Mouse (Mus musculus) spleen, adult 18-20 months (tissue): ENCODE results near the gene Fam163a.

Experiments used
- DNase-seq, 2 experiments: peaks; one replicate each; pipeline ENCODE4 v3.0.0; 2022; ENCODE audit warnings: mixed read lengths in 2 of 2

Gene Fam163a

DNA sequence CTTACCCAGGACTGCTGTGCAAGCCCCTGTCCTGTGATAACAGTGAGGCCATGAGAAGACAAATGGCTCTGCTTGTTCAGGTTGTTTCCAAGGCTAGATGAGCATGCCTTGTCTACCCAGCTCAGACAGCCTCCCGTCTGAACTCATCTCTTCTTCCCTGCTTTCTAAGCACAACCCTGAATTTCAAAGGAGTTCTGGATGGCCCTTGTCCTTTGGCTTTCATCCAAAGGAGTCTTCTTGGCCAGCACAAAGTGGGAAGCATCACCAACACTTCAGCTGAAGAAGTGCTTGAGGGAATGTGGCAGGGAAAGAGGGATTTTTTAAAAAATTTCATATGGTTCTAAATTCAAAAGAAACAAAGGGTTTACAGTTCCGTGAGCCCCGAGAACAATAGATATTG, 3.8 kb downstream of the Fam163a start:
- no peak for DNase-seq

DNA sequence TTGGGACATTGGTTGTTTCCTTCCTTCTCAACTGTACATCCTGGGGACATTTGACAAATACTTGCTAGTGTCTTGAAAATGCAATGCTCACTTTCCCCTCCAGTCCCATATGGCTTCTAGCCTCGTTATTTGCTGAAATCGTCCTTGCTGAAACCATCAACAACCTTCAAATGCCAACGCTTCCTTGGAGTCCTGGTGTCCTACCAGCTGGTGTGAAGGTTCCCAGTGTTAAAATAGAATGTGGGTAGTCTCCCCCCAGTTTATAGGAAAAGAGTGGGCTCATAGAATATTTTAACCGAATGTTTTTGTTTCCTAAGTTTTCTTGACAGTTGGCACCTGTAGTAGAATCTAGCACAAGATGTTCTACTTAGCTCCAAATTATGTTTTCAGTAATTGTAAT, 7.2 kb downstream of the Fam163a start:
- no peak for DNase-seq

DNA sequence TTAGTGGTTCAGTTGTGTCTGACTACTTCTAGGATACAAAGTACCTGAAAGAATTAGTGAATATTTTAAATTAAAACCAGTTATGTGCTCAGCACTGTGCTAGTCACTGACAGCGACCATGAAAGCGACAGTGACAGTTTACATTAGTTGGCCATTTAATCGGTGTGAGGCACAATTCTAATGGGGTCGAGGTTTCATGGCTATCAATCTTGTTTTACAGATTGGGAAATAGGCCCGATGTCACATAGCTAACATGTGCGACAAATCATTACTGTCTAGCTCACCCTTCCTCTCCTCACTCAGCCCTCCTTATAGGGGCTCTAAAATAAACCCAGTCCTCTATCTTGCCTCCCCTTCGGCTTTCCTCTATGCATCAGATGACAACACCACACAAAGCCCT, 11.5 kb downstream of the Fam163a start:
- no peak for DNase-seq

DNA sequence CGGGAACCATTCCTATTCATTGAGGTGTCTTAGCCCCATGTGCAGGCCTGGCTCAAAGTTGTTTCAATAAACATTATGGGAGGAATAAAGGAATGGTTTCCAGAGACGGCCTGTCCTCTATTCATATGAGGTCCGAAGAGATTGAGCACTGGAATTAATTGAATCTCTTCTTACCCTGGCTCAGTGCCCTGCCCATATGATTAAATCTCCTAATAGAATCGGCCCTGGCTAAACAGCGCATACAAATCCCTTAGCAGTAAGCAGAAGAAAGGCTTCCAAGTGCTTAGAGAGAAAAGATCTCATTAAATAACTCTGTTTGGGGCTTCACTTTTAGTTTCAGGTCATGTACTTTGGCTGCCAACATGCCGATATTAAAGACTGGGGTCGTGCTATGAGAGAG, 12.0 kb downstream of the Fam163a start:
- DNase-seq = no peak

DNA sequence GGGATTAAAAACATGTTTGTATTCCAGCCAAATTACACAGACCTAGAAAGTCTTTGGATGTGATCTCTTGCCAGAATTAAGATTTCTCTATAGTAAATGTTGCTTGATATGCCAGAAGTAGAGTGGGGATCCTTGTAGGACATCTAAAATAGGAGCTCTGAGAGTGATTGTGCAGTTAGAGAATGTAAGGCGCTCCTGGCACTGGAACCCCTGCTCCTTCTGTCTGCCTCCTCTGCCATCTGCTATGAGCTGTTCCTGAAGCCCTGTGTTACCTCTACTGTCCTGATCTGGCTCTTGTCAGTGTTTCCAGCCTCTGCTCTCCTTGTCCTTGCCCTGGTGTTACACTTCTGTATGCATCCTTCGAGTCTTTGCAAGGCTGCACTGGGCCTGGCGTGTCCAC, 18.2 kb downstream of the Fam163a start:
- DNase-seq = no peak

DNA sequence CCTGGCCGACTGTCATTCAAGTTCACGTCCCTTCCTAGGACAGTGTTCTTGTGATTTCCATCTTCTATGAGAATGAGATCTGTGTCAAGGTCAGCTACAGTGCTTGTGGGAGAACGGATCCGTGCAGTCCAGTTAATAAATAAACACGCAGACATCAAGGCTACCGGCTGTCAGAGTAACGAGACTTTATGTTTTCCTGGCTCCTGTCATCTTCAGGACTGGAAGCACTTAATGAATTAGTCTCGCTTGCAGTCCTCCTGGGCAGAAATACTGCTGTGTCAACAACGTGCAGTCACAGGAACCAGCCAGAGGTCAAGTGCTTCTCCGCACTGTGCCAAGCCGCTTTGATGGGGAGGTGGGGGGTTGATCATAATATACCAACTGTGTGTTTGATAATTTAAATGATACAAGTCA, 20.7 kb downstream of the Fam163a start:
- DNase-seq = no peak

DNA sequence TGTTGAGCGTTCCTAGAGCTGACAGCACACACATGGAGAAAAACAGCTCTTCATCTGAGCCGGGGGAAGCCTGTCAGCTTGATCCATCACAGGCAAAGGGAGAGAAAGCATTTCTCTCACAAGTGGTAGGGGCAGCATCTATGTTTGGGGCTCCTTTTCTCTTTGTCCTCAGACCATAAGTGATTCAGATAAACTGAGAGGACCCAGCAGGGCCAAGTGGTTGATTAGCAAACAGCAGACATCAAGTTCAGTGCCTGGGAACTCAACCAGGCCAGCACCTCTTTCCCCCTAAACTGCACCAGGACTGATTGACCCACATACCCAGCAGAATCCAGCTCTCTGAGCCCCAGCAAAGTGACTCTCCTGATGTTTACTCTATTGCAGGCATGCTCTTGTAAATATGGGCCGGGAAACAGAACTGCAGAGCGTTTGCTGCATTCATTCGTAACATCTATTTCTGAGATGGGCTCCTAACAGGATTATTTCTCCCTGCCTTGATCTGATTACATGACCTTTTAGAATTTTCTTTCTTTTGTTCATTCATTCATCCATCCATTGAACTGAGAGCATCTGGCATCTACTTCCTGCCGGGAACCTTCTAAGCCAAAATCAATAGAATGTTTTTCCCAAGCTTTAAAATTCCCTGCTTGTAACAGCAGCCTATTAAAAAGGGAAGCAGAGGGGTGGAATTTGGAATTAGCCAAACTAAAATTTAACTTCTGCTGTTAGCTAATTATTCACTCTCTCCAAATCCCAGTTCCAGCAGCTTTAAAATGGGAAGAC, 21.5 kb downstream of the Fam163a start:
- no peak for DNase-seq

DNA sequence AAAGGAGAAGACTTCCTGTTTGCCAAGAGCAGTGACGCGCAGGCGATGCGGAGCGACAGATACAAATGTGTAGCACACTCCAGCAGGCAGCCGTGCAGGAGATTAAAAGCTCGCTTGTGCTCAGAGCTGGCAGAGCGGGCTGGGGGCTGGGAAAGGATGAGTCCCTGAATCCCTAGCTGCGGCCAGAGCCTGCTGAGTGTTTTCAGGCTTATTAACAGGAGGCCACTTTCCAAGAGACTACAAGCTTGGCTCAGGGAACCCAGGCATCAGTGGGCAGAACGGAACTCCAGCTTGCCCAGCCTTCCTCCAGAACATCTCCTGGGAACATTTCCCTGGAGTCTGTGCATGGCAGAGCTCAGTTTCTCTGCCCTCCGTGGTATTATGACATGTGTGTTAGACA, 25.0 kb downstream of the Fam163a start:
- DNase-seq = no peak

DNA sequence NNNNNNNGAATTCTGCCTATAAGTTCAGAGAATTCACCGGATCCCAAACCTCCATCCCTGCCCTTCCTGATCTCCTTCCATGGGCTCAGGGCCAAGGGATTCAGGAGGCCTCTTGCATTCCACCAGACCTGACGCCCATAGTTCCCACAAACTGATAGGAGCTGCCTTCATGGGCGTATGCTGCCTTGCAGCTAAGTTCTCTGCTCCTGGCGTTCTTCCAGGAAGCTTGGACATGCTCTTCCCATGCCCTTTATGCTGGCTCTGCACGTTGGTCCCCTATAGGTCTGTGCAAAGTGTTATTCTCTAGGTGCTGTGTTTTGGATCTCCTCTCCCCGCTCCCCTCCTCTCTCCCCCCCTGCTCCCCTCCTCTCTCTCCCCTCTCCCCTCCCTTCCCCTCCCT, 36.1 kb downstream of the Fam163a start:
- no peak for DNase-seq

DNA sequence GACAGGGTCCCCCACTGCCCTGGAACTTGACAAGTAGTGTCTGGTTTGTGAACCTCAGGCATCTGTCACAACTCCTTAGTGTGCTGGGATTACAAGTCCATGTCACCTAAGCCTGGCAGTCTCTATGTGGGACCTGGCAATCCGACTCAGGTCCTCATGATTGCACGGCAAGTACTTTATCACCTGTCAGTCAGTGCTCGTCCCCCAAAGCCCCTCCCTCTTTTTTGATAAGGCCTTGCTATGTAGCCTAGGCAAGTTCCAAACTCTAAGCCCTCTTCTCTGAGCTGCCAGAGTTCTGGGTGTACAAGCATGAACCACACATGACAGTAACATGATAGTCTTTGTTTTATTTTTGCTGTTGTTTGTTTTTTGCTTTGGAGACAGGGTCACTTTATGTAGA, 88.1 kb downstream of the Fam163a start:
- DNase-seq = no peak

DNA sequence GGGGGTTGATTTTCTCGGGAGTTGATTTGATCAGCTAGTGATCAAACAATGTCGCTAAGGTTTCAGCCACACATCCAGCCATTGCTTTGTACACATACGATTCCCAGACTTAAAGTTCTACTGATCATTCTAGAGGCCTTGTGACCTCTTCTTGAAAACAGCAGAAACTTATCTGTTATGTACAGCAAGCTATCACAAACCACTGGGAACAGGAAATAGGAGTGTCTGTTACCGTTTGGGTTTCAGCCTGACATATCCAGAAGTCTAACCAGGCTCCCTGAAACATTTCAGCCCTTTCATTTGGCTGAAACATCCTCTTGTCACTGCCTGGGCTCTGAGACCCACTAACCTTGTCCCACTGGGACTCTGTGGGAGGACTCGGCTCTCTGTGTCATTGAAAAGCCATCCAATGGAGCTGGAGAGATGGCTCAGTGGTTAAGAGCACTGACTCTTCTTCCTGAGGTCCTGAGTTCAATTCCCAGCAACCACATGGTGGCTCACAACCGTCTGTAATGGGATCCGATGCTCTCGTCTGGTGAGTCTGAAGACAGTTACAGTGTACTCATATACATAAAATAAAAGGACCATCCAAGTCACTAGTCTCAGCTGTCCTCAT, 90.8 kb downstream of the Fam163a start:
- DNase-seq = no peak

DNA sequence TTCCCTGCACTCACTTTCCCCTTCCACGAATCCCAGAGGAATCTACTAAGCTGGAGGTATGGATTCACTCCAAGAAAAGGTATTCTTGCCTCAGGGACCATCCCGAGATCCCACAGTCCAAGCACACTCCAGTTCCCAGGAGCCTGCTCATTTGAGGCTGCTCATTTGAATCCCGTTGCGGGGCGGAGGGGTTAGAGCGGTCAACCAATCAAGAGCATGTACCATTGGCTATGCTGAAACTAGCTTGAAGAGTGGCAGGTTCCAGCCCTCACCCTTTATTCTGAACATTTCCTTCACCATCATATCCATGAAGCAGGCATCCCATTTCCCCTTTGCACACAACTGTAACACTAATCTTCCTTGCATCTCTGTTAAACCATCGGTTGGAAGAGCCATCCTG, 92.7 kb downstream of the Fam163a start:
- no peak for DNase-seq

DNA sequence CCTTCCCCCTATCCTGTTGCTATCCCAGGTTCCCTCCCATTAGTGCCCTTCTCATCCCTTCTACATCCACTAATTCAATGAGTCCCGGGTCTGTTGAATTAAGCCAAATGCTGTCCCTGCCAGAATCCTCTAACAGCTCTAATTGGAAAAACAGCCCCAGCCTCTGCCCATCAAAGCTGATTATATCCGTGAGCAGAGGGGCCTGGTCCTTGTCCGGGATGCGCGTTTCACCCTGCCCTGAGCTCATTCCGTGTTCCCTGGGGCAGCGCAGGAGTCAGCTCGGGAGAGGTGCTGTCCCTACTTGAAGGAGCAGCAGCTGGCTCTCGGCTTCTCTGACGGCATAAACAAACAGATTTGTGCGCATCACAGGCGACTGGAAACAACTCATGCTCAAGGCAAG, 93.1 kb downstream of the Fam163a start:
- DNase-seq = no peak

DNA sequence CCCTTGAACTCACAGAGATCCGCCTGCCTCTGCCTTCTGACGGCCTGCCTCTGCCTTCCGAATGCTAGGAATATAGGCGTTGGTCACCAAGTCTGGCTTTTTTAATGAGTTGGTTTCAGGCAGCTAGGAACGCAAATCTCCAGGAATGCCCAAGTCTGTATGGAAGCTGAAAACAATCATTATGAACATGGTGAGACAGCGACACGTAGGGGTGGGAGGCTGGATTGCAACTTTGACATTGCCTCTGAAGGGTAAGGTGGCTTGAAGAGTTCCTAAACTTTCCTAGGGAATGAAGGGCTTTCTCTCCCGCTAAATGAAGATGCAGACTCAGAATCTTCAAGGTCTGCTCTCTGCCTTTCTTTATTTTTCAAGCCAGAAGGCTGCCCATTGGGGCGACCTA, 93.7 kb downstream of the Fam163a start:
- DNase-seq = no peak

DNA sequence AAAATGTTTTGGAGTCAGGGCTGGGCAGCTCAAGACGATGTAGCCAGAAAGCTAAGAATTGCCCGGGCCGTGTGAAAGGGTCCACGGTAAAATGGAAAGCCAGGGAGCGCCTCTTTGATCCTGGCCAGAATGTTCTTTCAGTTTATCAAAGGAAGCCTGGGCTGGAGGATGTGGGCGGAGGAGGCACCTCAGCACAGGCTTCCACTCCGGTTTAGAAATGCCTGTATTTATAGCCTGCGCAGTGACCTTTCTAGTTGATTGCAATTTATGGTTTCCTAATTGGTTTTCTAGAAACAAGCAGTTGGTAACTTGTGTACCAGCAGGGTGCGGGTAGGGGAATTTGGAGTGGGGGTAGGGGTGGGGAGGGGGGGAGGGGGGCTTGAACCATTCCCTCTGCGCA, 96.4 kb downstream of the Fam163a start:
- no peak for DNase-seq

DNA sequence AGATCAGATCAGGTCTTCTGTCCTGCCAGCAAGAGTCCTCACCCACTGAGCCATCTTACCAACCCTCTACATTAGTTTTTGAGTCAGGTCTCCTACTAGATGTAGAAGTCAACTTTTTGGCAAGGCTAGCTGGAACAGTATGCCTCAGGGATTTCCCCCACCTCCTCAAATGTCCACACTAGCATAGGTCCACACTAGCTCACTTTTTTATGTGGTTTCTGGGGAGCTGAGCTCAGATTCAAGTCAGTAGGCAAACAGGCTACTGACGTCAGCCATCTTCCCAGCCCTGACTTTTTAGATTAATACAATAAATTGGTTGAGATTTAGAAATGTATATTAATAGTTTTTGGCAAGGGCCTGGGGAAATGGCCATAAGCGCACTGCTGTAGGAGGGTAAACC, 97.4 kb downstream of the Fam163a start:
- no peak for DNase-seq

DNA sequence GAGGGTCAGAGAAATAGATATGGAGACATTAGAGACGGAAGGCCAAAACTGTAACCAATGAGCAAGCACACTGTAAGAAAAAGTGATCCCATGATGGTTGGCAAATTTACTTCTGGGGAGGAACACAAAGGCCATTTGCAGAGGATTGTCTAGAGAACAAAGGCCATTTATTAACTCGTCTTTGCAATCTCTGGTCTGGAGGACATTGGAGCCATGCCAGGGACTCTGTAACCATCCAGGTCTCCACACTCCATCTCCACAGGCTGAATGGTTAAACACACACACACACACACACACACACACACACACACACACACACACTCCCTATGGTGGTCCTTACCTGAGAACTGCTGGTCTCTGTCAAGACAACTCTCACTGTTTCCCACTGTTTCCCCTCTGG, 99.4 kb downstream of the Fam163a start:
- DNase-seq = no peak

DNA sequence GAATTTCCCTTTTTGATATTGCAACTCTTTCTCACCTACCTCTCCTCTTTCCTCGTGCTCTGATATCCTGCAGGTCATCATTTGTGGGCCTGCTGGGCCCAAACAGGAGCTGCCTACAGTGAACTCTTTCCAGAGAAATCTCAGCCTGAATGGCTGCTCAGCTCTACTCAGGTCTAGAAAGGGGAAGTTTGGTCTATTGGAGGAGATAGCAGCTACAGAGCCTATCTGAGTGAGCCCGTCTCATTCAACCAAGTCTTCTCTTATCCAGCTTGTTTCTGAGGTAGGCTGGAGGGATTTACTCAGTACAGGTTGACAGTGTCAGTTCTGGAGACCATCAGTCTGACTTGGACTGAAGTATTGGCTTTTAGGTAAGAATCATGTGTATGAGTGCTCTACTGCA, 101.1 kb downstream of the Fam163a start:
- DNase-seq = no peak

DNA sequence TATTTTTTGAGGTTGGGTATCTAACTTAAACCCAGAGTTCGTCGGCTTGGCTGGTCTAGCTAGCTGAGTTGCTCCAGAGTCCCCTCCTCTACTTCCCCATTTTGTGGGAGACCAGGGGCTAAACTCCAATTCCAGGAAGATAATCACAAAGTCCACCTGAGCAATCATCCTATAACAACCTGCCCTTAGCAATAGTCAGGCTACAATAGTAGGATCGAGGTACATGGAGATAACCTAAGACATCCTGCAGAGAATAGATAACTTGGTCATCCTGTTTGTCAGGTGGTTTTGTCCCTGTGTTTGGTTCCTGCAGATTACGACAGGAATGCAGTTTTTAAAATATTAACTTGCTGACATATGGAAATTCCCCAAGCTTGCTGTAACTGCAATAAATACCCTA, 113.0 kb downstream of the Fam163a start:
- no peak for DNase-seq

DNA sequence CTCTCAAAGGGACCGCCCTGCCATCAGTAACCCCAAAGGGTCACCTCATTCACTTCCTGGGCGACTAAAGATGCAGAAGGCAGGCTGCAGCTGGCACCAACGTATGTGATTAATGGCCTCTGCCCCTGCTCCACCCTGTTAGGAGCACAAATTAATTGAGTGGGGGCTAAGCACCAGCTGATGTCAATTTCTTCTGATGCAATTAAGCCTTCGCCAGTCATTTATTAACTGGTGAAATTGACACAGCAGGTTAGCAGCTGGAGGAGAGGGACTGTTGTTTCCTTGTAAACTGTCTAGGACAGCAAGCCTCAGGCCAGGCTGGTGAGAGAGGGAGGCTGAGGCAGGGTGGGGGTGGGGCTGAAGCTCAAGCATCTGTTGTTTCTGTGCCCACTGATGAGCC, 114.8 kb downstream of the Fam163a start:
- no peak for DNase-seq

DNA sequence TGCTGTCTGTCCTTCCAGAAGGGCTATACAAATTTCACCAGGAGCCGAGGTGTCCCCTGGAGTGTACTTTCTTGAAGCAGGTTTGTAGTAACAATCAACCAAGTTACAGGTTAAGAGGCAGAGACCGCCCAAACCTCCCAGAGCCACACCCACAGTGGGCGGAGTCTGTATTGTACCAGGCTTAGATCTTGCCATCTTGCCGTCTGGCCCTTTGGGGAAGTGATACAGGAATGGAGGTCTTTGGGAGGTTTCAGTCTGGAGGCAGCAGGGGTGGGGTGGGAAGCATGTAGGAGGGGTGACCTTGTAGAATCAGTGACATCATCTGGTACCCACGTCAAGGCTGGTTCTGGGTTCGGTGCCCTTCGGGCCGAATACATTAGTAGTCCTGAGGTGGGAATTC, 115.3 kb downstream of the Fam163a start:
- no peak for DNase-seq

DNA sequence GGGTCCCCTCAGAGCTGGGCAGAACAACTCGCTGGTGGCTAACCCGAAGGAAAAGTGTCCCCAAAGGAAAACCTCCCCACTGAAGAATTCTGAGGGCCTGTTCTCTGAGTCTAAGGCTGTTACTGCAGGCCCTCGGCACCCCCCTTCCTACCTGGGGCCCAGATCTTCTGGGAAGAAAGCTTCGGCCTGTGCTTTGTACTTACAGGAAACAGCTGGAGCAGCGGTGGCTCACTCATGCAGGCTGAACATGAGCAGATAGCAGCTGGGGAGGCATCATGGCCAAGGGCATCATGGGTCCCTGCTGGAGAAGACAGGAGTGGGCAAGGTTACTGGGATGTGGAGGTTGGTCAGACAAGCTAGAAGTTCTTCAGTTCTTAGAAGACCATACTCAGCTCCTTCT, 117.2 kb downstream of the Fam163a start:
- no peak for DNase-seq

DNA sequence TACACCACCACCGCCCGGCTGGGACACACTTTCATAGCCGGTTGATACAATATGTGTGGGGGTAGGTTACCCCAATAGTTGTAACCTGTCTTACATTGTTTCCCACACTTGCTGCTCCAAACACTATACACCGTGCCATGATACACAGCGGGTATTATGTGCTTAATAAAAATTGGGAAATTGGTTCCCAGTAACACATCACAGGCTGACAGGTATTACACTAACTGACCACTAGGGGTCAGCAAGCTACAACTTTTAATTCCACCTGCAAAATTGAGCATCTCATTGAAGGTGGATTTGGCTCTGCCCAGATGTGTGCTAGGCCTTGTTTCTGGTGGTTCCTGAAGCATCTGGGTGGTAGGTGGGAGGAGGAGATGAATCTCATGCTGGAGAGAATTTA, 119.1 kb downstream of the Fam163a start:
- no peak for DNase-seq

DNA sequence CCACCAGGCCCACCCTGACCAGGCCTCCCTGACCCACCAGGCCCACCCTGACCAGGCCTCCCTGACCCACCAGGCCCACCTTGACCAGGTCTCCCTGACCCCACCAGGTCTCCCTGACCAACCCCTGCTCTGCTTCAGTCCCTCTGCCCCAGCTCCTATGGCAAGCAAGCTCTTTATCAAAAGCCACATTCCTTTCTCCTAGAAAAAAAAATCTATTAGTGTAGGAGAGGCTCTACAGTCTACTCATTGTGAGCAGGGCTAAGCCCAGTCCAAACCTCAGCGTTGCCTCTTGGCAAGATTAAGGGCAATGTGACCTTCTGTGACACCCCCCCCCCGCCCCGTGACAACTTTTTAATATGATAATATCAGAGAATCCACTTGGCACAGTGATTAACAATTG, 120.2 kb downstream of the Fam163a start:
- DNase-seq = no peak

DNA sequence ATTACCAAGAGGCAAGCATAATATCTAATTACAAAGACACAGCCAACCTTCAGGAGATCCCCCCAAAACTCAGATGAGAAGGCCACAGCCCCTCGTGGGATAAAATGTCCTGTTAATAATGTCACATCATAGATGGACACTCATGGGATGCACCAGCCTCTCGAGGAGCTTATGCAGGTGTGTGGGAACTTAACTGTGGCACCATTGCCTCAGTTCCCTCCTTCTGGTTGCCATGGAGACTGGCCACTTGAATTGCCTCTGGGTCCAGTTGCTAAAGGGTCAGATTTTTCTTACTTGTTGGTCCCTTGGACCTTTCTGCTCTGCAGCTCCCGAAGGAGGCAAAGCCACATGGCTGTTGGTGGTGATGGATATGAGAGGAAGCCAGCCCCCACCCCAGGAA, 127.2 kb downstream of the Fam163a start:
- no peak for DNase-seq
